Mouse (Mus musculus): ENCODE data around the gene Enah.

DNA sequence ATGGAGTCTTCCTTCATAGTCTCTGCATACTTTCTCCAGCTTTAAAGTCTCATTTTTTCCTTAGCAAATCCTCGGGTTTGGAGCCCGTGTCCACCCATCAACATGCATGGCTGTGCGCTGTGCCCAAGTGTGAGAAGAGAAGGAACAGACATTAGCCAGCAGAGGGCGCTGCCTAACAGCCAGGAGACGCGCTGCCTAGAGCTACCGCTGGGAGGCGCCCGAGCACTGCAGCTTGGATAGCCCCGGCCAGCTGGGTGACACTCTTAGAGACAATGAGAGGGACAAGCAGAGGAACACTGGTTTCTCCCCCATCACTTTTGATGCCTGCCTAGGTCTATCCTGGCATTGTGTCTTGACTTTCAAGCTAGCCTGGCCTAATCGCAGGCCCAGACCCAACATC, 131.0 kb downstream of the Enah start:
- TF ChIP-seq GATA1 (IDR thresholded peaks at IDR 0.05; ENCODE audit: low read length), result no peak
- TF ChIP-seq TAL1 (IDR thresholded peaks at IDR 0.05; ENCODE audit: low read length), result no peak

Measured in erythroblast, embryonic 14.5 days (primary cell).